Mouse (Mus musculus) bone marrow, adult 2 months (tissue): ENCODE results near the gene Icam5.
"Not testable (repeated sequence)": the region's sequence is repeated elsewhere in the genome, so short reads cannot be mapped to it uniquely, and the experiment has no call there.

ENCODE experiments used
- CTCF ChIP-seq: fragments of 200-500 bp; IDR thresholded peaks from 2 replicates; pipeline ENCODE4 v1.5.1; 2011; ENCODE audit warnings: low read length, control low read depth; ENCODE audit not compliant: control insufficient read depth, insufficient read depth
- POLR2A ChIP-seq: fragments of 200-500 bp; IDR thresholded peaks from 2 replicates; pipeline ENCODE4 v1.6.1; 2011; ENCODE audit warnings: low read depth, mild to moderate bottlenecking, control low read depth, low read length, borderline replicate concordance; ENCODE audit not compliant: control insufficient read depth

DNA sequence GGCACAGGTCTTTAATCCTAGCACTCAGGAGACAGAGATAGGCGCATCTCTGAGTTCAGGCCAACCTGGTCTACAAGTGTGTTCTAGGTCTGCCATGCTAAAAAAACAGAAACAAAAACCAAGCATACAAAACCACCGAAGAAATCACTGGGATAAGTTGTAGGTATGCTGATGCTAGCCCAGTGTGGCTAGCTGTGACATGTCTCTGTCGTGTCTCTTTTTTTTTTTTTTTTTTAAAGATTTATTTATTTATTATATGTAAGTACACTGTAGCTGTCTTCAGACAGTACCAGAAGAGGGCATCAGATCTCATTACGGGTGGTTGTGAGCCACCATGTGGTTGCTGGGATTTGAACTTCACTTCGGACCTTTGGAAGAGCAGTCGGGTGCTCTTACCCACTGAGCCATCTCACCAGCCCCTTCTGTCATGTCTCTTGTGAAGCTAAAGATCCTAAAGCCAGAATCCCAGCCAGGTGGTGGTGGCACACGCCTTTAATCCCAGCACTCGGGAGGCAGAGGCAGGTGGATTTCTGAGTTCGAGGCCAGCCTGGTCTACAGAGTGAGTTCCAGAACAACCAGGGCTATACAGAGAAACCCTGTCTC, 20.8 kb upstream of the Icam5 start:
- TF ChIP-seq POLR2A, CTCF: not testable (repeated sequence)
